Mouse (Mus musculus): ENCODE measurements around the gene Cryba1.

The Cryba1 gene

GRCm38 (mm10) chr11:77725183-77725582 is at the start of gene Cryba1:
Gene Cryba1, minus strand, starts transcription at chr11:77725283.
- in situ Hi-C loops (cut with MboI; ENCODE audit: unreplicated experiment in 2 of 2) = no loop called here

- in situ Hi-C loops (cut with MboI; ENCODE audit: unreplicated experiment in 2 of 2) = no loop called here
Observed at GRCm38 (mm10) chr11:77771879-77772713, 47.0 kb upstream of the Cryba1 start.

GRCm38 (mm10) chr11:77770346-77770745 is 45.3 kb upstream of the Cryba1 start:
- in situ Hi-C loops (cut with MboI; ENCODE audit: unreplicated experiment in 2 of 2) = no loop called here

GRCm38 (mm10) chr11:77769496-77769895 is 44.4 kb upstream of the Cryba1 start:
- in situ Hi-C loops (cut with MboI; ENCODE audit: unreplicated experiment in 2 of 2) = no loop called here

- in situ Hi-C loops (cut with MboI; ENCODE audit: unreplicated experiment in 2 of 2) = no loop called here
Observed at GRCm38 (mm10) chr11:77766351-77767001, 41.4 kb upstream of the Cryba1 start.

GRCm38 (mm10) chr11:77765459-77765777 is 40.3 kb upstream of the Cryba1 start:
- in situ Hi-C loops (cut with MboI; ENCODE audit: unreplicated experiment in 2 of 2) = no loop called here

GRCm38 (mm10) chr11:77764694-77765458 is 39.8 kb upstream of the Cryba1 start:
- in situ Hi-C loops (cut with MboI; ENCODE audit: unreplicated experiment in 2 of 2) = no loop called here

- in situ Hi-C loops (cut with MboI; ENCODE audit: unreplicated experiment in 2 of 2) = no loop called here
Observed at GRCm38 (mm10) chr11:77763673-77764340, 38.7 kb upstream of the Cryba1 start.

GRCm38 (mm10) chr11:77762783-77763672 is 37.9 kb upstream of the Cryba1 start, which contains the start of gene Myo18a:
Gene Myo18a, plus strand, starts transcription at chr11:77763246.
- in situ Hi-C loops (cut with MboI; ENCODE audit: unreplicated experiment in 2 of 2) = no loop called here

- in situ Hi-C loops (cut with MboI; ENCODE audit: unreplicated experiment in 2 of 2) = no loop called here
Observed at GRCm38 (mm10) chr11:77760031-77760430, 34.9 kb upstream of the Cryba1 start.

- in situ Hi-C loops (cut with MboI; ENCODE audit: unreplicated experiment in 2 of 2) = no loop called here
Observed at GRCm38 (mm10) chr11:77753469-77753868, 28.4 kb upstream of the Cryba1 start.

- in situ Hi-C loops (cut with MboI; ENCODE audit: unreplicated experiment in 2 of 2) = no loop called here
Observed at GRCm38 (mm10) chr11:77752525-77752924, 27.4 kb upstream of the Cryba1 start.

- in situ Hi-C loops (cut with MboI; ENCODE audit: unreplicated experiment in 2 of 2) = loop anchor here (10.0 kb wide), 2 partner anchors 206 to 216 kb away; no protein-coding TSS in a partner anchor
Observed at GRCm38 (mm10) chr11:77748996-77749395, 23.9 kb upstream of the Cryba1 start.

- in situ Hi-C loops (cut with MboI; ENCODE audit: unreplicated experiment in 2 of 2) = loop anchor here (10.0 kb wide), 2 partner anchors 208 to 218 kb away; no protein-coding TSS in a partner anchor
Observed at GRCm38 (mm10) chr11:77747103-77747502, 22.0 kb upstream of the Cryba1 start.

- in situ Hi-C loops (cut with MboI; ENCODE audit: unreplicated experiment in 2 of 2) = loop anchor here (10.0 kb wide), 2 partner anchors 208 to 218 kb away; no protein-coding TSS in a partner anchor
Observed at GRCm38 (mm10) chr11:77746652-77747051, 21.6 kb upstream of the Cryba1 start.

- in situ Hi-C loops (cut with MboI; ENCODE audit: unreplicated experiment in 2 of 2) = loop anchor here (5.0 to 10.0 kb wide), 3 partner anchors 73 to 221 kb away; no protein-coding TSS in a partner anchor
Observed at GRCm38 (mm10) chr11:77743966-77744365, 18.9 kb upstream of the Cryba1 start.

- in situ Hi-C loops (cut with MboI; ENCODE audit: unreplicated experiment in 2 of 2) = loop anchor here in 1 of 2 experiments (5.0 kb wide), 1 partner anchor 79 kb away; no protein-coding TSS in a partner anchor
Observed at GRCm38 (mm10) chr11:77738555-77738954, 13.5 kb upstream of the Cryba1 start.

GRCm38 (mm10) chr11:77737289-77737688 is 12.2 kb upstream of the Cryba1 start:
- in situ Hi-C loops (cut with MboI; ENCODE audit: unreplicated experiment in 2 of 2) = loop anchor here in 1 of 2 experiments (5.0 kb wide), 1 partner anchor 80 kb away; no protein-coding TSS in a partner anchor

GRCm38 (mm10) chr11:77728587-77728986 is 3.5 kb upstream of the Cryba1 start:
- in situ Hi-C loops (cut with MboI; ENCODE audit: unreplicated experiment in 2 of 2) = no loop called here

Data from v-Abl transformed pro-B cells (cell line).